Mouse (Mus musculus) CH12.LX (cell line): ENCODE measurements at regions not wholly inside any gene's neighbourhood (a gene's known extent, or its start where the extent isn't known, plus 50 kb on each side); places are given as distances from the start of the nearest gene placed in this dataset.

Experiments used
- DNase-seq: peaks from one replicate; pipeline ENCODE4 v3.0.0-alpha.2; 2013; ENCODE audit errors: extremely low read depth
- H3K27ac ChIP-seq: 2 replicates; pipeline ENCODE4 v1.5.1; 2012; ENCODE audit warnings: low read depth, mild to moderate bottlenecking, control low read depth, moderate library complexity; ENCODE audit not compliant: insufficient read depth
- H3K27me3 ChIP-seq: replicated peaks from 2 replicates; pipeline ENCODE3; 2012; ENCODE audit warnings: inconsistent platforms
- H3K36me3 ChIP-seq, 2 experiments: replicated peaks in 1 of 2; 2 replicates each; pipeline versions ENCODE3 to v1.6.1; 2012; ENCODE audit warnings: inconsistent platforms in 1 of 2, low read length in 1 of 2, mild to moderate bottlenecking in 1 of 2, mixed read lengths in 1 of 2, moderate library complexity in 1 of 2; ENCODE audit not compliant: control insufficient read depth in 1 of 2, insufficient read depth in 1 of 2
- H3K4me1 ChIP-seq, 2 experiments: 2 replicates each; pipeline ENCODE4 v1.6.1; 2012; ENCODE audit warnings: inconsistent platforms in 1 of 2, moderate library complexity in 1 of 2; ENCODE audit not compliant: insufficient read depth in 2 of 2, control insufficient read depth in 1 of 2
- H3K4me2 ChIP-seq: 2 replicates; pipeline ENCODE4 v1.6.1; 2012; ENCODE audit warnings: low read depth, mild to moderate bottlenecking, control low read depth; ENCODE audit not compliant: poor library complexity, insufficient read depth, severe bottlenecking
- H3K4me3 ChIP-seq, 3 experiments: fragments of 150-350 bp in 1 of 3; sonication (generic) in 1 of 3; replicated peaks in 1 of 3; 2 replicates each; pipeline versions ENCODE3 to v1.5.1; 2011 to 2012; ENCODE audit warnings: low read depth in 2 of 3, low read length in 2 of 3, mild to moderate bottlenecking in 2 of 3, moderate library complexity in 2 of 3, control low read depth in 1 of 3, improper control_type of control experiment in 1 of 3, inconsistent platforms in 1 of 3, mixed read lengths in 1 of 3; ENCODE audit not compliant: poor library complexity in 1 of 3
- H3K79me2 ChIP-seq: replicated peaks from 2 replicates; pipeline ENCODE4 v1.6.1; 2012; ENCODE audit warnings: mild to moderate bottlenecking, moderate library complexity; ENCODE audit not compliant: control insufficient read depth, poor library complexity, insufficient read depth, severe bottlenecking; ENCODE audit errors: extremely low read depth
- H3K9ac ChIP-seq: 2 replicates; pipeline ENCODE4 v1.6.1; 2012; ENCODE audit warnings: low read depth, mild to moderate bottlenecking, control low read depth, moderate library complexity; ENCODE audit not compliant: insufficient read depth
- H3K9me3 ChIP-seq: replicated peaks from 2 replicates; pipeline ENCODE3; 2012; ENCODE audit warnings: low read length, inconsistent platforms, mixed read lengths
- BHLHE40 ChIP-seq: IDR thresholded peaks from 2 replicates; pipeline ENCODE4 v1.6.1; 2011; ENCODE audit warnings: mild to moderate bottlenecking, low read depth, low read length, improper control_type of control experiment
- CHD1 ChIP-seq: IDR thresholded peaks from 2 replicates; pipeline ENCODE4 v1.6.1; 2012; ENCODE audit warnings: low read depth, low read length, improper control_type of control experiment, inconsistent platforms
- CHD2 ChIP-seq: IDR thresholded peaks from 2 replicates; pipeline ENCODE4 v1.6.1; 2011; ENCODE audit warnings: low read length, improper control_type of control experiment
- CTCF ChIP-seq, 2 experiments: IDR thresholded peaks in 1 of 2; conservative IDR thresholded peaks in 1 of 2; 2 replicates each; pipeline ENCODE4 v1.5.1; 2011 to 2012; ENCODE audit warnings: low read depth in 2 of 2, low read length in 2 of 2, improper control_type of control experiment in 1 of 2, inconsistent platforms in 1 of 2, mild to moderate bottlenecking in 1 of 2, moderate library complexity in 1 of 2
- EP300 ChIP-seq: IDR thresholded peaks from 2 replicates; pipeline ENCODE4 v1.6.1; 2011; ENCODE audit warnings: low read length, improper control_type of control experiment
- ETS1 ChIP-seq: conservative IDR thresholded peaks from 2 replicates; pipeline ENCODE4 v1.6.1; 2012; ENCODE audit warnings: low read depth, mild to moderate bottlenecking, inconsistent platforms, low read length, improper control_type of control experiment, moderate library complexity
- GABPA ChIP-seq: IDR thresholded peaks from 2 replicates; pipeline ENCODE4 v1.6.1; 2012; ENCODE audit warnings: low read depth, low read length, improper control_type of control experiment, inconsistent platforms; ENCODE audit not compliant: insufficient replicate concordance
- IRF4 ChIP-seq: IDR thresholded peaks from 2 replicates; pipeline ENCODE4 v1.6.1; 2014; ENCODE audit warnings: low read depth, mild to moderate bottlenecking, inconsistent platforms, low read length, improper control_type of control experiment
- JUND ChIP-seq: conservative IDR thresholded peaks from 2 replicates; pipeline ENCODE4 v1.6.1; 2011; ENCODE audit warnings: low read depth, low read length, improper control_type of control experiment
- MAFK ChIP-seq: IDR thresholded peaks from 2 replicates; pipeline ENCODE4 v1.6.1; 2011; ENCODE audit warnings: low read length, improper control_type of control experiment; ENCODE audit not compliant: insufficient replicate concordance
- MAX ChIP-seq: IDR thresholded peaks from 2 replicates; pipeline ENCODE4 v1.6.1; 2011; ENCODE audit warnings: low read length, improper control_type of control experiment
- MEF2A ChIP-seq: IDR thresholded peaks from 2 replicates; pipeline ENCODE4 v1.6.1; 2014; ENCODE audit warnings: low read depth, mild to moderate bottlenecking, inconsistent platforms, low read length, improper control_type of control experiment, borderline replicate concordance
- MYC ChIP-seq: IDR thresholded peaks from 2 replicates; pipeline ENCODE4 v1.6.1; 2011; ENCODE audit warnings: low read depth, mild to moderate bottlenecking, improper control_type of control experiment, low read length
- POLR2A ChIP-seq: IDR thresholded peaks from 2 replicates; pipeline ENCODE4 v1.6.1; 2011; ENCODE audit warnings: low read depth, mild to moderate bottlenecking, improper control_type of control experiment, low read length
- POLR2AphosphoS2 ChIP-seq: IDR thresholded peaks from 2 replicates; pipeline ENCODE4 v1.6.1; 2011; ENCODE audit warnings: low read depth, low read length, improper control_type of control experiment
- RCOR1 ChIP-seq: conservative IDR thresholded peaks from 2 replicates; pipeline ENCODE4 v1.6.1; 2012; ENCODE audit warnings: low read depth, mild to moderate bottlenecking, inconsistent platforms, low read length, improper control_type of control experiment
- SMC3 ChIP-seq: IDR thresholded peaks from 2 replicates; pipeline ENCODE4 v1.6.1; 2011; ENCODE audit warnings: low read depth, low read length, improper control_type of control experiment
- TBP ChIP-seq: conservative IDR thresholded peaks from 2 replicates; pipeline ENCODE4 v1.6.1; 2011; ENCODE audit warnings: low read depth, low read length, improper control_type of control experiment
- TCF12 ChIP-seq: IDR thresholded peaks from 2 replicates; pipeline ENCODE4 v1.6.1; 2014; ENCODE audit warnings: low read depth, mild to moderate bottlenecking, inconsistent platforms, low read length, improper control_type of control experiment
- UBTF ChIP-seq: IDR thresholded peaks from 2 replicates; pipeline ENCODE4 v1.6.1; 2012; ENCODE audit warnings: low read depth, mild to moderate bottlenecking, inconsistent platforms, low read length, improper control_type of control experiment, moderate library complexity
- ZC3H11A ChIP-seq: IDR thresholded peaks from 2 replicates; pipeline ENCODE4 v1.6.1; 2012; ENCODE audit warnings: low read depth, mild to moderate bottlenecking, inconsistent platforms, low read length, improper control_type of control experiment
- ZNF384 ChIP-seq: IDR thresholded peaks from 2 replicates; pipeline ENCODE4 v1.6.1; 2012; ENCODE audit warnings: low read depth, low read length, improper control_type of control experiment, inconsistent platforms
- dilution Hi-C: fragments of 300-500 bp; cut with MboI; formaldehyde crosslinking; loops from 2 replicates; pipeline ENCODE4 v1.14.3; 2020; ENCODE audit warnings: low sequenced_read_pairs; ENCODE audit not compliant: extremely low pct_unique_long_range_greater_than_20kb, extremely low pct_ligation_motif_present
- in situ Hi-C: fragments of 300-500 bp; cut with MboI; formaldehyde crosslinking; loops from 3 replicates; pipeline ENCODE4 v1.14.3; 2019; ENCODE audit warnings: low sequenced_read_pairs, low pct_ligation_motif_present, low pct_unique_long_range_greater_than_20kb, mixed read lengths

DNA sequence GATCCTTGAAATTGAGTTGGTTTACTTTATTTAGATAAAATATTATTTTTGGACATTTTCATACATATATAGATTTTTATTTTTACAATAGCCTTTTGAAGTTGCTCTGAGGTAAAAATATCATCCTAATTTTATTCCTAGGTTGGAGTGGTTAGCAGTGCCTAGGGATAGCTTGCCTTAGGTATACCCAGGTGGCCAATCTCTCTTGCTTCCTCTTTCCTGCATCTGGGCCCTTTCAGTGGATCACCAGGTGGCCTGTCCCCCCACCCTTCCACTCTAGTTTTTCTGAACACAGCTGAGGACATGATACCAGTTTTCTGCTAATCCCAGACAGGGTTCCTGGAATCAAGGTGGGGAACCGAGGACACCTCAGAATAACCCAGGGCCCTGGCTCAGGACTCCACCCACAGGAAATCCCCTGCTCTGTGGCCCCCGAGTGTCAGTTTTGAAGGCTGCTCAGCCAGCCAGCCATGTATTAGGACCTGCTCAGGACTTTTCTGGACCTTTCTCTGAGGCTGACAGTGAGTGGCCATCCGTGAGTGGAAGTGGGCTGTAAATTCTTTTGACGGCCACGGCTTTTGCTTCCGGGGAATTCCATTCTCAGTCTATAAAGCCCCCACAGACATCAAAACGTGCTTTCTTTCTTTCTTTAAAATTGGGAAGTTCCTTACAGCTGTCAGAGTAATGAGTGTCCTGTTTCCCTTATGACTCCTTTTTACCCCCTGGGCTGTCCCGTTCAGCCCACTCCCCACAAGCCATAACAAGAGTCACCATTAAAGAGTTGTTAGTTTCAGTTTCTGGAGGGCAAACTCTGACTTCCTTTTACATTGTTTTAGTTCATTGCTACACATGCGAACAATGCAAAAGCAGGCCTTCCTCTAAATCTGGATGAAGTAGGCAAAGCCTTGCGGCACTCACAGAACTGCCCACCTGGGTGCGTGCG lies 87.8 kb upstream of the Ccnd2 start (continued):
- TF ChIP-seq GABPA, result no peak

- Histone ChIP-seq H3K79me2 (no peaks in the 10 kb centered on the region), H3K36me3 (no peaks in the 10 kb centered on the region), H3K27ac (peak overlapping the region; percentile 98), H3K27me3 (no peaks in the 10 kb centered on the region), H3K9me3 (peaks cover 4% of the 10 kb centered on the region), H3K9ac (peak overlapping the region; percentile 48), H3K4me2 (peak overlapping the region; percentile 60), H3K4me1 (peaks cover 37 to 82% of the 10 kb centered on the region in 2 experiments), H3K4me3 (peak overlapping the region; percentile 36 to 63 (median 50))
- DNase-seq, result peak; percentile 24
- TF ChIP-seq POLR2A (peak; percentile 14; the same call in 1 of the 2 replicates), EP300 (peak; percentile 24; the same call in 1 of the 2 replicates), MYC (peak; percentile 43; the same call in 1 of the 2 replicates), POLR2AphosphoS2 (no peak), BHLHE40 (peak; percentile 51), MAFK (no peak), ZC3H11A (no peak), MAX (peak; percentile 44; the same call in 1 of the 2 replicates), CHD1 (peak; percentile 63; the same call in 1 of the 2 replicates), ZNF384 (no peak)
- dilution Hi-C loops (no loop called here), in situ Hi-C loops (loop anchor here (5.0 kb wide), 1 partner anchor 88 kb away; the partner anchor contains the start of gene Ccnd2)
These were observed 88.7 kb upstream of the Ccnd2 start for GRCm38 (mm10) chr6:127240472-127241375.

DNA sequence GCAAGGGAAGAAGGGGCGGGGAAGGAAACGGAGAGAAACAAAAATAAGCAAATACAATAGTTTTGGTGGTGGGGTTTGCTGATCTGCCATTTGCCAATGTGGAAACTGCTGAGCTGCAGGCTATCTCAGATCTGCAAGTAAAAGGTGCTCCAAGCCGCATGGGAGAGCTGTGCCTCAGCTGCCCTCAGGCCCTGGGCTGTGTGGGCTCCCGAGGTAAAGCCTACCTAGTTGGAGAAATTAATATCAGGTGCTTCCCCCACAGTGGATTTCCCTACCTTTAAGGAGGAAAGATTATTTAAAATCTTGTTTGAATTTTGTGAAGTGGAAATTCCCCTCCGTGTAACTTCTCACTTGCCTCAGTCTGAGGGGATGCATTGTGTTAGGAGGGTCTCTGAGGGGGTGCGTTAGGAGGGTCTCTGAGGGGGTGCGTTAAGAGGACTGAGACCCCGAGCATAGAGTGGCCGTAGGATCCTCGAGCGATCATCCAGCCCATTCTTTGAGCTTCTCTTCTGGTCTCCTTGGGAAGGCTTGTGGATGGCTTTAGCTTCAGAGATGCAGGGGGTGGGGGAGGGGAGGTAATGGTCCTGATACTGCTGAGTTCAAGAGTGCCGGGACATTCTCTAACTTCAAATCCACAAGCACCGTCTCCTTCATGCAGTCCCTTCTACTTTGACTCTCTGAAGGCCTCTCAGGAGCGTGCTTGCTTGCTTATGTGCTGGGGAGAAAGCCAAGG lies 89.9 kb upstream of the Ccnd2 start:
- H3K9me3 ChIP-seq, result peaks cover 4% of the 10 kb centered on the region
- no peaks in the 10 kb centered on the region for H3K27me3 ChIP-seq
- peak; percentile 42 for DNase-seq
- in situ Hi-C loops (loop anchor here (5.0 kb wide), 1 partner anchor 90 kb away; the partner anchor contains the start of gene Ccnd2), dilution Hi-C loops (no loop called here)
- H3K36me3 ChIP-seq, result no peaks in the 10 kb centered on the region
- peaks cover 39 to 84% of the 10 kb centered on the region in 2 experiments for H3K4me1 ChIP-seq
- H3K79me2 ChIP-seq, result no peaks in the 10 kb centered on the region
- peak overlapping the region; percentile 48 for H3K9ac ChIP-seq
- H3K4me3 ChIP-seq, result peak overlapping the region; percentile 9 to 63 (median 12)
- peak overlapping the region; percentile 98 for H3K27ac ChIP-seq
- H3K4me2 ChIP-seq, result peak overlapping the region; percentile 60
- TF ChIP-seq MAX (no peak), JUND (no peak), CTCF (conservative IDR thresholded peaks at IDR 0.05 in 1 of 2, IDR thresholded peaks at IDR 0.05 in 1 of 2; ENCODE audit: low read depth in 2 of 2, low read length in 2 of 2) (no peak), IRF4 (peak; percentile 24), ETS1 (peak; percentile 66; the same call in 1 of the 2 replicates), TCF12 (peak; percentile 48; the same call in 1 of the 2 replicates), RCOR1 (no peak), EP300 (peak; percentile 1; the same call in 1 of the 2 replicates), UBTF (0 out of 2 replicates have a peak, but pooled peaks have one; percentile 50), CHD1 (no peak), TBP (peak; percentile 1; the same call in 1 of the 2 replicates), SMC3 (no peak; the same call in 1 of the 2 replicates), MEF2A (peak; percentile 15; the same call in 1 of the 2 replicates), BHLHE40 (peak; percentile 47), CHD2 (peak; percentile 85), POLR2A (peak; percentile 39; the same call in 1 of the 2 replicates), MAFK (no peak)
